Mouse (Mus musculus): ENCODE data around the gene Maea.
"Not testable (repeated sequence)": the region's sequence is repeated elsewhere in the genome, so short reads cannot be mapped to it uniquely, and the experiment has no call there.

The Maea gene

GRCm38 (mm10) chr5:33335273-33335976 lies at the start of gene Maea:
Gene Maea (plus strand): TSS chr5:33335509.
- DNase-seq, result peak; percentile 97

- no peak for DNase-seq
These were observed 41.4 kb upstream of the Maea start for GRCm38 (mm10) chr5:33293796-33294430.

- DNase-seq, result peak; percentile 56
These were observed 38.1 kb upstream of the Maea start for GRCm38 (mm10) chr5:33297164-33297563.

GRCm38 (mm10) chr5:33301801-33302200 lies 33.5 kb upstream of the Maea start:
- DNase-seq, result no peak

- no peak for DNase-seq
These were observed 24.4 kb upstream of the Maea start for GRCm38 (mm10) chr5:33310704-33311462.

GRCm38 (mm10) chr5:33312192-33312591 lies 23.1 kb upstream of the Maea start:
- no peak for DNase-seq

- DNase-seq, result no peak
These were observed 10.8 kb upstream of the Maea start for GRCm38 (mm10) chr5:33324491-33324890.

GRCm38 (mm10) chr5:33334381-33335272 lies 682 bp upstream of the Maea start:
- no peak for DNase-seq

GRCm38 (mm10) chr5:33335977-33336360 lies 660 bp downstream of the Maea start:
- DNase-seq, result no peak

GRCm38 (mm10) chr5:33337206-33337605 lies 1.9 kb downstream of the Maea start:
- DNase-seq, result no peak

- no peak for DNase-seq
These were observed 5.9 kb downstream of the Maea start for GRCm38 (mm10) chr5:33341165-33341564.

- DNase-seq, result not testable (repeated sequence)
These were observed 6.9 kb downstream of the Maea start for GRCm38 (mm10) chr5:33342248-33342647.

GRCm38 (mm10) chr5:33342821-33343220 lies 7.5 kb downstream of the Maea start:
- no peak for DNase-seq

- peak; percentile 70 for DNase-seq
These were observed 8.3 kb downstream of the Maea start for GRCm38 (mm10) chr5:33343571-33343970.

GRCm38 (mm10) chr5:33344070-33344469 lies 8.8 kb downstream of the Maea start:
- no peak for DNase-seq

GRCm38 (mm10) chr5:33347620-33348019 lies 12.3 kb downstream of the Maea start:
- DNase-seq, result no peak

GRCm38 (mm10) chr5:33349205-33349604 lies 13.9 kb downstream of the Maea start:
- no peak for DNase-seq

- DNase-seq, result no peak
These were observed 14.4 kb downstream of the Maea start for GRCm38 (mm10) chr5:33349706-33350105.

GRCm38 (mm10) chr5:33351556-33352272 lies 16.4 kb downstream of the Maea start:
- DNase-seq, result no peak

GRCm38 (mm10) chr5:33352273-33352645 lies 16.9 kb downstream of the Maea start:
- DNase-seq, result no peak

GRCm38 (mm10) chr5:33353011-33353410 lies 17.7 kb downstream of the Maea start:
- DNase-seq, result no peak

GRCm38 (mm10) chr5:33357494-33357893 lies 22.2 kb downstream of the Maea start:
- no peak for DNase-seq
